Mouse (Mus musculus) MEL (cell line): ENCODE data around the gene Cks1brt. TPM values are rescaled to one million over a fixed set of nuclear protein-coding genes. Genes with fewer than 3 reads are reported as not detected.

Experiments used
- polyA plus RNA-seq, 2 experiments: library from polyadenylated mRNA; stranded (reverse) in 1 of 2; unstranded in 1 of 2; fragments of >175 nt in 1 of 2; fragments of >200 nt in 1 of 2; gene quantifications; 2 replicates each; pipeline versions ENCODE4 v1.2.1 to v1.2.4; 2012; ENCODE audit warnings: low replicate concordance in 2 of 2, low read depth in 1 of 2; ENCODE audit not compliant: insufficient read length in 2 of 2, insufficient read depth in 1 of 2, missing spikeins in 1 of 2
- total RNA-seq: library from RNA; depleted of rRNA; stranded (reverse); fragments of 300-350 nt; gene quantifications from 2 replicates; pipeline ENCODE4 v1.2.3, GENCODE M21; 2012; rRNA removed

Gene Cks1brt
- total and polyA plus RNA-seq, 3 experiments = not detected

Other genes starting within 250 kb of the Cks1brt start
- gene Klf1, start 250.0 kb upstream of the Cks1brt start, total RNA-seq = 178 and 234 TPM in 2 replicates
- 100 to 1,000 TPM in 1 of 2 experiments, not detected in 1; 262 TPM for gene Klf1, start 250.0 kb upstream of the Cks1brt start, polyA plus RNA-seq
- gene Dnase2a, start 243.4 kb upstream of the Cks1brt start, total RNA-seq = 53.7 and 62.3 TPM in 2 replicates
- 10 to 100 TPM in 1 of 2 experiments, not detected in 1; 83.4 TPM for gene Dnase2a, start 243.4 kb upstream of the Cks1brt start, polyA plus RNA-seq
- gene Mast1, start 214.6 kb upstream of the Cks1brt start, total RNA-seq = 0.49 and 0.77 TPM in 2 replicates
- 1 to 10 TPM in 1 of 2 experiments, not detected in 1; 4.5 TPM for gene Mast1, start 214.6 kb upstream of the Cks1brt start, polyA plus RNA-seq
- gene Rtbdn, start 204.9 kb upstream of the Cks1brt start, total RNA-seq = 0.08 TPM in 1 of 2 replicates, not detected in the other
- gene Rtbdn, start 204.9 kb upstream of the Cks1brt start, polyA plus RNA-seq = under 1 TPM in 1 of 2 experiments, not detected in 1; 0.11 TPM
- gene Gm49661, start 182.5 kb upstream of the Cks1brt start, total RNA-seq = 3.9 and 4.7 TPM in 2 replicates
- not detected for gene Gm49661, start 182.5 kb upstream of the Cks1brt start, polyA plus RNA-seq
- gene Prdx2, start 182.3 kb upstream of the Cks1brt start, total RNA-seq = 502 and 643 TPM in 2 replicates
- 100 to 1,000 TPM; 679 to 773 TPM for gene Prdx2, start 182.3 kb upstream of the Cks1brt start, polyA plus RNA-seq
- gene Rnaseh2a, start 182.2 kb upstream of the Cks1brt start, total RNA-seq = 105 TPM in 2 replicates
- 100 to 1,000 TPM in 1 of 2 experiments, not detected in 1; 109 TPM for gene Rnaseh2a, start 182.2 kb upstream of the Cks1brt start, polyA plus RNA-seq
- 49.6 and 72.7 TPM in 2 replicates for gene Junb, start 173.2 kb upstream of the Cks1brt start, total RNA-seq
- gene Junb, start 173.2 kb upstream of the Cks1brt start, polyA plus RNA-seq = 10 to 100 TPM in 1 of 2 experiments, not detected in 1; 41.6 TPM
- gene Hook2, start 161.3 kb upstream of the Cks1brt start, total RNA-seq = 10.5 and 11.5 TPM in 2 replicates
- gene Hook2, start 161.3 kb upstream of the Cks1brt start, polyA plus RNA-seq = 10 to 100 TPM in 1 of 2 experiments, not detected in 1; 17.5 TPM
- gene Best2, start 137.4 kb upstream of the Cks1brt start, total RNA-seq = 0.04 TPM in 1 of 2 replicates, not detected in the other
- gene Best2, start 137.4 kb upstream of the Cks1brt start, polyA plus RNA-seq = under 1 TPM in 1 of 2 experiments, not detected in 1; 0.13 TPM
- gene Asna1, start 126.6 kb upstream of the Cks1brt start, total RNA-seq = 115 and 132 TPM in 2 replicates
- 100 to 1,000 TPM in 1 of 2 experiments, not detected in 1; 192 TPM for gene Asna1, start 126.6 kb upstream of the Cks1brt start, polyA plus RNA-seq
- gene Trir, start 125.1 kb upstream of the Cks1brt start, total RNA-seq = 224 and 264 TPM in 2 replicates
- gene Trir, start 125.1 kb upstream of the Cks1brt start, polyA plus RNA-seq = 100 to 1,000 TPM; 283 to 442 TPM
- gene Tnpo2, start 115.0 kb upstream of the Cks1brt start, total RNA-seq = 55.6 and 62.3 TPM in 2 replicates
- gene Tnpo2, start 115.0 kb upstream of the Cks1brt start, polyA plus RNA-seq = 10 to 100 TPM; 29.2 to 86.8 TPM
- gene Fbxw9, start 91.9 kb upstream of the Cks1brt start, total RNA-seq = 6.5 and 10.6 TPM in 2 replicates
- 10 to 100 TPM in 1 of 2 experiments, not detected in 1; 13.9 TPM for gene Fbxw9, start 91.9 kb upstream of the Cks1brt start, polyA plus RNA-seq
- gene Gm5741, start 83.9 kb upstream of the Cks1brt start, total RNA-seq = not detected in 2 replicates
- 1 to 10 TPM in 1 of 2 experiments, not detected in 1; 1.0 TPM for gene Gm5741, start 83.9 kb upstream of the Cks1brt start, polyA plus RNA-seq
- 42.5 and 44.6 TPM in 2 replicates for gene Dhps, start 80.2 kb upstream of the Cks1brt start, total RNA-seq
- 10 to 100 TPM in 1 of 2 experiments, not detected in 1; 68.3 TPM for gene Dhps, start 80.2 kb upstream of the Cks1brt start, polyA plus RNA-seq
- 25.5 and 26.2 TPM in 2 replicates for gene Wdr83os, start 71.2 kb upstream of the Cks1brt start, total RNA-seq
- gene Wdr83os, start 71.2 kb upstream of the Cks1brt start, polyA plus RNA-seq = 100 to 1,000 TPM in 1 of 2 experiments, not detected in 1; 143 TPM
- 27.0 and 29.5 TPM in 2 replicates for gene Wdr83, start 70.6 kb upstream of the Cks1brt start, total RNA-seq
- 10 to 100 TPM in 1 of 2 experiments, not detected in 1; 58.4 TPM for gene Wdr83, start 70.6 kb upstream of the Cks1brt start, polyA plus RNA-seq
- 10.8 and 11.5 TPM in 2 replicates for gene Man2b1, start 68.7 kb upstream of the Cks1brt start, total RNA-seq
- 10 to 100 TPM in 1 of 2 experiments, not detected in 1; 24.7 TPM for gene Man2b1, start 68.7 kb upstream of the Cks1brt start, polyA plus RNA-seq
- gene Zfp791, start 28.8 kb upstream of the Cks1brt start, total RNA-seq = not detected in 2 replicates
- under 1 TPM in 1 of 2 experiments, not detected in 1; 0.03 TPM for gene Zfp791, start 28.8 kb upstream of the Cks1brt start, polyA plus RNA-seq
- not detected in 2 replicates for gene Olfr371, start 74.1 kb downstream of the Cks1brt start, total RNA-seq
- gene Olfr371, start 74.1 kb downstream of the Cks1brt start, polyA plus RNA-seq = not detected
- 92.3 and 115 TPM in 2 replicates for gene Orc6, start 147.7 kb downstream of the Cks1brt start, total RNA-seq
- gene Orc6, start 147.7 kb downstream of the Cks1brt start, polyA plus RNA-seq = 10 to 100 TPM in 1 of 2 experiments, not detected in 1; 87.7 TPM
- 91.5 and 92.1 TPM in 2 replicates for gene Vps35, start 147.9 kb downstream of the Cks1brt start, total RNA-seq
- 10 to 100 TPM in 1 of 2 experiments, not detected in 1; 68.4 TPM for gene Vps35, start 147.9 kb downstream of the Cks1brt start, polyA plus RNA-seq
- gene Mylk3, start 234.4 kb downstream of the Cks1brt start, total RNA-seq = 6.7 and 10.4 TPM in 2 replicates
- gene Mylk3, start 234.4 kb downstream of the Cks1brt start, polyA plus RNA-seq = 1 to 10 TPM in 1 of 2 experiments, not detected in 1; 9.5 TPM